Mouse (Mus musculus) ES-E14 (cell line): ENCODE data around the gene Crxos.

ENCODE experiments used
- CHD2 ChIP-seq: IDR thresholded peaks from 2 replicates; pipeline ENCODE4 v1.6.1; 2014; ENCODE audit warnings: mild to moderate bottlenecking, low read depth, low read length, inconsistent platforms
- HCFC1 ChIP-seq: IDR thresholded peaks from 2 replicates; pipeline ENCODE4 v1.6.1; 2012; ENCODE audit warnings: low read length, inconsistent platforms, borderline replicate concordance; ENCODE audit not compliant: insufficient read depth
- MAFK ChIP-seq: IDR thresholded peaks from 2 replicates; pipeline ENCODE4 v1.6.1; 2014; ENCODE audit warnings: mild to moderate bottlenecking, low read depth, low read length, inconsistent platforms; ENCODE audit not compliant: insufficient read depth
- ZC3H11A ChIP-seq: IDR thresholded peaks from 2 replicates; pipeline ENCODE4 v1.6.1; 2012; ENCODE audit warnings: low read depth, mild to moderate bottlenecking, inconsistent platforms, low read length, borderline replicate concordance
- ZNF384 ChIP-seq: IDR thresholded peaks from 2 replicates; pipeline ENCODE4 v1.6.1; 2012; ENCODE audit warnings: low read depth, low read length, inconsistent platforms

GRCm38 (mm10) chr7:15882317-15882716 lies at the start of gene Crxos:
- TF ChIP-seq HCFC1: no peak
- no peak for TF ChIP-seq CHD2
- TF ChIP-seq ZC3H11A: no peak
- no peak for TF ChIP-seq MAFK
- TF ChIP-seq ZNF384: no peak
